Mouse (Mus musculus): ENCODE results near the gene Rnf181.

The Rnf181 gene

GRCm38 (mm10) chr6:72385258-72385657, 18.5 kb upstream of the Rnf181 start:
- in situ Hi-C loops (cut with MboI; ENCODE audit: low sequenced_read_pairs) = no loop called here

DNA sequence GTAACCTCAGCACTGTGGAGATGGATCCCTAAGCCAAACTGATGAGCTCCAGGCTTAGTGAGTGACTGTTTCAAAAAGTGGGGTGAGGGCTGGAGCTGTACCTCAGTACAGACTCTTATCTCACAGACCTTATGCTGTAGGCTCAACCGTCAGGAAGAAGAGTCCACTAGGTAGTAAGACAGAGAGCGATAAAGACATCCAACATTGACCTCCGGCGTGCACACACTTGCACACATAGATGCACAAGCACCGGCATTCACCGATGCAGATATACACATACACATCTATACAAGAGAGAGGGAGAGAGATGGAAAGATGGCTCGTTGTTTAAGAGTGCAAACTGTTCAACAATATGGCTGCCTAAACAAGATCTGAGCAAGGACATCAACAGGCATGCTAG, 17.2 kb upstream of the Rnf181 start:
- in situ Hi-C loops (cut with MboI; ENCODE audit: low sequenced_read_pairs) = no loop called here

GRCm38 (mm10) chr6:72383142-72383820, 16.5 kb upstream of the Rnf181 start:
- in situ Hi-C loops (cut with MboI; ENCODE audit: low sequenced_read_pairs) = no loop called here

DNA sequence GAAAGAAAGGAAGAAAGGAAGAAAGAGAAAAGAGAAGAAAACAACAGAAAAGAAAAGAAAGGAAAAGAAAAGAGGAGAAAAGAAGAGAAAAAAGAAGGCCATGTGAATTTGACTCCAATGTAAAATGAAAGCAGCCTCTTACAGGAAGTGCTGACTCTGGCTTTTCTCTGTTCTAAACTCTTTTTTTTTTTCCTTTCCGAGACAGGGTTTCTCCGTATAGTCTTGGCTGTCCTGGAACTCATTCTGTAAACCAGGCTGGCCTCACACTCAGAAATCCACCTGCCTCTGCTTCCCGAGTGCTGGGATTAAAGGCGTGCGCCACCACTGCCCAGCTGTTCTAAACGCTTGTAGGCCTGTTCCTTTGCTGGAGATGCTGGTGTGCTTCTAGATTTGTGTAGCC, 15.7 kb upstream of the Rnf181 start:
- in situ Hi-C loops (cut with MboI; ENCODE audit: low sequenced_read_pairs) = no loop called here

DNA sequence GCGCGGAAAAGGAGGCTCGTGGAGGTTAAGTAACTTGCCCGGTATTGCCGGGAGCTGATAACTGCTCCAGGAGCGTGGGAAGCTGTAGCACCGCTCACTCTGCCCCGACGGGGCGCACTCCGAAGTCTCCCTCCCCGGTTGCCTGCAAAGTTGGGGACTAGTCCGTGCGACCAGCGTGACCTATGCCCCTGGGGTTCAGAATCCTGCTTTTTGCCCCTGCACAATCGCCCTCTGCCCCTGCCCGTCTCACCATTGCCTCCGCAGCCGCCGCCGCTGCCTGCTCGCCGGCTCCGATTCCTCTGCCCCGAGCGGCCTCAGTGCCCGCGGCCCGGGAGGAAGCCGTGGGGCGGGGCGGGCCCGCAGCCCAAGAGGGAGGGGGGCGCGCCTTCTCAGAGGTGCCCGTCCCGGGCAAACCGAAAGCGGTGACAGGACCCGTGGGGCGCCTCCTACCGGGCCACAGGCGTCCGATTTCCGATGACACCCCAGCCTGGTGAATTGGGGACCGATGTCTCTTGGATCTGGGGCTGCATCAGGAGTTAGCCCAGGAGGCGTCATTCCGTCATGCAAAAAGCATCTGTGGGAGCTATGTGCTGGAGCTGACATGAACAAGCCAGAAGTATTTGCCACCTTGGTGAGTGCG, 13.5 kb upstream of the Rnf181 start, which contains the start of gene Vamp5:
TSS of gene Vamp5 (minus strand) at position 338 of the 640 bp plus-strand sequence.
- in situ Hi-C loops (cut with MboI; ENCODE audit: low sequenced_read_pairs) = no loop called here

- in situ Hi-C loops (cut with MboI; ENCODE audit: low sequenced_read_pairs) = no loop called here
Measured at GRCm38 (mm10) chr6:72379377-72380130, 12.8 kb upstream of the Rnf181 start.

DNA sequence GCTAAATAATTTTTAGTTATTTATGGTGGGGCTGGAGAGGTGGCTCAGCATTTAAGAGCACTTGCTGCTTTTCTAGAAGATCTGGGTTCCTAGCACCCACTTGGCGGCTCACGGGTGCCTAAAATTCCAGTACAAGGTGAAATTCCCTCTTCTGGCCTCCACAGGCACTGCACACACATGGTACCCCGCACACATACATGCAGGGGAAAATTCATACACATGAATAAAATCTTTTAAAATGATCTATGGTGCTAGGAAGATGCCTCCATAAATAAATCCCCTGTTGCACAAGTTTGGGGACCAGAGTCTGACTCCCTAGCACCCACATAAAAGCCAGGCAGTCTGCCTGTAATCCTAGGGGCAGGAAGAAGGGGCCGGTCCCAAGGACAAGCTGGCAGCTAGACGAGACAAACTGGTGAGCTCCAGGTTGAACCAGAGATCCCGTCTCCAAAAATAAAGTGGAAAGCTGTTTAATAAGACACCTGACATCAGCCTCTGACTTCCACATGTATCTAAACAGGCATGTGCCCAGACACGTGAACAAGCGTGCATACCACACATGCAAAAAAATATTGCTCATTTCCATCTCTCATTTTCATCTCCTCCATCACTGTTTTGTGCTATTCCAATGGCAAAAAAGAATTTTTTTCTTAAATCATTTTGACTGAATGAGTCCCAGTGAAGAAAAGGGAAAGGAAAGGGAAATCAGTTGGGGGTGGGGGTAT, 11.9 kb upstream of the Rnf181 start:
- in situ Hi-C loops (cut with MboI; ENCODE audit: low sequenced_read_pairs) = no loop called here

- in situ Hi-C loops (cut with MboI; ENCODE audit: low sequenced_read_pairs) = no loop called here
Measured at GRCm38 (mm10) chr6:72374820-72375563, 8.2 kb upstream of the Rnf181 start.

- in situ Hi-C loops (cut with MboI; ENCODE audit: low sequenced_read_pairs) = no loop called here
Measured at GRCm38 (mm10) chr6:72374206-72374605, 7.5 kb upstream of the Rnf181 start.

- in situ Hi-C loops (cut with MboI; ENCODE audit: low sequenced_read_pairs) = no loop called here
Measured at GRCm38 (mm10) chr6:72373184-72373583, 6.4 kb upstream of the Rnf181 start.

GRCm38 (mm10) chr6:72371571-72371970, 4.8 kb upstream of the Rnf181 start:
- in situ Hi-C loops (cut with MboI; ENCODE audit: low sequenced_read_pairs) = no loop called here

GRCm38 (mm10) chr6:72371147-72371546, 4.4 kb upstream of the Rnf181 start:
- in situ Hi-C loops (cut with MboI; ENCODE audit: low sequenced_read_pairs) = no loop called here

DNA sequence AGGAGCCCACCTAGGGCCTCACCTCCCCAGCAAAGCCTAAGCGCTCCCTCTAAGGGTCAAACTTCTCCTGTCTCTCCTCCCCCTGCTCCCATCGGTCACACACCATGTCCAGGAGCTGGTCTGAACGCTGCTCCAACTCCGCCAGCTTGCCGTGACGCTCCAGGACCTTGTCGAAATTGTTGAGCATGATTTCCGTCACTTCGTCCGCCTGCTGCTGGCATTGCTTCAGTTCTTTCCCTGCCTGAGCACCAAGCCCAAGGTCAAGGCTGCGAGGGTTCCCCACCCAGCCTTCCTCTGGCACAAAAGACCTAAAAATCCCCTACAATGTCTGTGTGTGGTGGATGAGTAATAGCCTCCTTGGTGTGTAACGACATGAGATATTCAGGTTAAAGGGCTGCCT, 3.3 kb upstream of the Rnf181 start:
- in situ Hi-C loops (cut with MboI; ENCODE audit: low sequenced_read_pairs) = no loop called here

DNA sequence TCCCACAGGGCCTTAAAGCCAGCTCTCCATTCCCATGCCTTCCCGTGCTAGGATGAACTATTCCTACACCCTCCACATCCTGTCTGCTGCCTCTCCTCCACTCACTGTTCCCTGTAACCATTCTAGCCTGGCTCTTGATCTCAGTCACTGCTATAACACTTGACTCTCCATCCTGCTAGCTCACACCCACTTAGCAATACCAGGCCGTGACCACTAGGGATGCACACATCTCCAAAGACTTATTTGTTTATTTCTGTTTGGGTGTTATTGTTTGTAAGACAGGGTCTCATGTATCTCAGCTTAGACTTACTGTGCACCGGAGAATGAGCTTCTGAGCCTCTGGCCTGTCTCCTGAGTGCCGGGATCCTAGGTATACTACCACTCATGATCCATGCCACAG, 2.8 kb upstream of the Rnf181 start:
- in situ Hi-C loops (cut with MboI; ENCODE audit: low sequenced_read_pairs) = no loop called here

DNA sequence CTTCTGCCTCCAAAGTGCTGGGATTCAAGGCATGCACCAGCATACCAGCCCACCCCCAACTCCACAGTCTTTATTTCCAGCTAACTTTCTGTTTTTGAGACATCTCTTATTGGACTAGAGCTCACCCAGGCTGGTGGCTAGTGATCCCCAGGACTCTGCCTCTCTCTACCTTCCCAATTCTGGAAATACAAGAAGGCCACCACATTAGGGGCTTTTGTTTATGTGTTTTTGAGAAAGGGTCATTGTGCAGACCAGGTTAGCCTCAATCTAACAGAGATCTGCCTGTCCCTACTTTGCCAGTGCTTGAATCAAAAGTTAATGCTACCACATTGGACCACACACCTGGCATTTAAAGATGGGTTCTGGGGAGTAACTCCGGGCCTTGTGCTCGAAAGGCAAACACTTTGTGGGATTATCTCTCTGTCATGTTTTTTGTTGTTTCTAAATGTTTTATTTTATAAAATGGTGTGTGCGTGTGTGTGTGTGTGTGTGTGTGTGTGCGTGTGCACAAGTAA, 761 bp upstream of the Rnf181 start:
- in situ Hi-C loops (cut with MboI; ENCODE audit: low sequenced_read_pairs) = no loop called here

- in situ Hi-C loops (cut with MboI; ENCODE audit: low sequenced_read_pairs) = no loop called here
Measured at GRCm38 (mm10) chr6:72366304-72366703, 452 bp downstream of the Rnf181 start.

GRCm38 (mm10) chr6:72364985-72365384, 1.8 kb downstream of the Rnf181 start:
- in situ Hi-C loops (cut with MboI; ENCODE audit: low sequenced_read_pairs) = no loop called here

- in situ Hi-C loops (cut with MboI; ENCODE audit: low sequenced_read_pairs) = no loop called here
Measured at GRCm38 (mm10) chr6:72364009-72364408, 2.7 kb downstream of the Rnf181 start.

DNA sequence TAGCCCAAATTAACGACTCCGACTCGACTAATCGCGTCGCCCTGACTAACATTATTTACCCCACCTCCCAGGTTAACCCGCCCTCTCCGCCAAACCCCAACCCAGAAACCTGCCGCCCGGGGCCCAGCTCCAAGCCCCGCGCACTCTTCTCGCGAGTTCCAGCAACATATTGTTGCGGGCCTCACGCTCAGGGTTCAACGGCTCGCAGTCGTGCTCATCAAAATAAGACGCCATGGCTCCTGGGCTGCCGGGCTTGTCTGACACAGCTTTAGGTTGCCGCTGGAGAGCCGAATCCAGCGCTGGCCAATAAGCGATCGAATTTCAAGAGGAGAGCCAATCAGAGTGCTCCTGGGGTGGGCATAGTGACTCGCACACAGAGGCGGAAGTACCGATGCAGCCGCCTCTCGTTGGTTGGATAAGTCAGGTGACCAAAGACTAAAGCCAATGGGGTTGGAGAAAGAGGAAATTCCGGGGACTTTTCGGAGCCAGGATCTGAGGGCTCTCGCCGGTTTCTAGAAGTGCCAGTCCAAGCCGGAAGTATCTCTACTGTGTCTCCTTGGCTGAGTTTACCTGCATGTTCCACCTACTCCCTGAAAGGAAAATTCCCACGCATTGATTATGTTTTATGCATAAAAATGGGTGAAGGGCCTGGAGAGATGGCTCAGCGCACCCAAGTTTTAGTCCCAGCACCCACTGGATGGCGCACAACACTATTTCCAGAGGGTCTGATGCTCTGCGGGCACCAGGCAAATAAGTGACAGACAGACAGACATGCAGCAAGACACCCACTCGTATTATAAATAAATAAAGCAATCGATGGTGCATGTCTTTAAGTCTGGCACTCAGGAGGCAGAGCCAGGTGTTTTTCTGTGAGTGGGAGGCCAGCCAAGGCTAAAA, 4.4 kb downstream of the Rnf181 start:
- in situ Hi-C loops (cut with MboI; ENCODE audit: low sequenced_read_pairs) = no loop called here

All from CH12F3 (cell line).